Mouse (Mus musculus): ENCODE measurements at regions not wholly inside any gene's neighbourhood (a gene's known extent, or its start where the extent isn't known, plus 50 kb on each side); places are given as distances from the start of the nearest gene placed in this dataset.

DNA sequence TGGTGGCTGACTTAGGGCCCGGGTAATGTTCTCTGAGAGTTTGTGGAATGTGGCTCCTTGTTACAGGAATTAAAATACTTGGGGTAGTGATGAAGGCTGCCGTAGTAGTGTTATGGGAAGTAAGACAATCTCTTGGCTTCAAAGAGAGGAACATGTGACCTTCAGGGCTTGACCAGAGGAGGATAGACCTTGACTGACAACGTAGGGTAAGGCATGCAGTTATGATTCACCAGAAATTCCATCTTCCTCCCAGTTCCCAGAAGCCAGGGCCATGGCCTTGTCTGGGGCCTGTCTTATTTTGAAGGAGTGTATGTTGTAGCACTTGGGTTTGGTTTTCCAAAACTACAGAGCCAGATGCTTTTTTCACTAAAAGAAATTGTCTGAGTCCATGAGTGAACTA is 1370.1 kb upstream of the A1bg start:
- TF ChIP-seq POLR2A (IDR thresholded peaks at IDR 0.05; ENCODE audit: low read depth, low read length) (no peak), CTCF (IDR thresholded peaks at IDR 0.05; ENCODE audit: extremely low read depth, insufficient read depth, insufficient read length, insufficient replicate concordance) (no peak)

Measured in spleen, adult 2 months (tissue).